Mouse (Mus musculus) kidney, adult 2 months (tissue): ENCODE measurements at regions not wholly inside any gene's neighbourhood (a gene's known extent, or its start where the extent isn't known, plus 50 kb on each side); places are given as distances from the start of the nearest gene placed in this dataset.

ENCODE experiments used
- CTCF ChIP-seq: fragments of 200-500 bp; conservative IDR thresholded peaks from 2 replicates; pipeline ENCODE4 v1.5.1; 2011; ENCODE audit warnings: low read depth, mild to moderate bottlenecking, control low read depth, low read length, moderate library complexity, mixed read lengths; ENCODE audit not compliant: insufficient read depth, insufficient read length
- POLR2A ChIP-seq: fragments of 200-500 bp; IDR thresholded peaks from one replicate; pipeline ENCODE4 v1.6.1; 2011; ENCODE audit warnings: low read depth, low read length, control low read depth

DNA sequence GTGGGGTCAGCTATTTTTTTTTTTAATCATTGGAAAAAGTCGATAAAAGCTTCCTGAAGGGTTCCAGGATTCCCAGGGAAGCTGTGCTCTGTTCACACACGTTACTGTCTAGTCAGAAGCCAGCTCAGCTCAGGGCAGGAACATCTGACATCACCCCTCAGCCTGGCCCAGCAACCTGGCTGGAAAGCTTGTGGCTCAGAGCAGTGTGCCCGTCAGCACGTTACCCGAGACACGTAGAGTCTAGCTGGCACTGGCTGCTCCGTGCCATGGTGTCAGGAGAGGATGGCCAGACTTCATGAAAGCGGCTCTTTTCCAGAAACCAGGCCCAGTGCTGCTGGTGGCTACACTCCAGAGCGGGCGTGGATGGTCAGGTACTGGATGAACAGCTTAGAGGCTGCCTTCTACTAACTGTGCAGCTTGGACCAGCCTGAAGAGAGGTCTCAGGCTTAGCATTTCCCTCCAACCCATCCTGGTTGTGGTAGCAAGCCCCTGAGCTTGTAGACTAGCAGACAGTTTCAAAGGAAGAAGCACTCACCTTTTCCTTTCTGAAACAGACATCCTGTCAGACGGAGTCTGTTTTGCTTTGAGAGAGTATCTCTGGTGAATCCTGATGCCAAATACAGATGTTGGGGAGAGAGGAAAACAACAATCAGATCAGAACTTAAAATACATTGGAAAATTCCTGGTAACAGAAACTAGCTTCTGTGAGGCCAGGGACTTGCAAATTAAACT is 331.1 kb upstream of the Id2 start:
- no peak for TF ChIP-seq POLR2A
- TF ChIP-seq CTCF: no peak
